Mouse (Mus musculus) adrenal gland, adult 2 months (tissue): ENCODE results near the gene Gm49368. TPM values are rescaled to one million over a fixed set of nuclear protein-coding genes. Genes with fewer than 3 reads are reported as not detected.
"Not testable (repeated sequence)": the region's sequence is repeated elsewhere in the genome, so short reads cannot be mapped to it uniquely, and the experiment has no call there.

Experiments used
- DNase-seq: peaks from one replicate; pipeline ENCODE4 v3.0.0; 2021
- long read RNA-seq: library from polyadenylated mRNA; stranded (forward); transcript quantifications from one replicate; pipeline ENCODE4 v2.0.0, GENCODE M21; 2021
- polyA plus RNA-seq: library from polyadenylated mRNA; depleted of rRNA; stranded (reverse); fragments of >200 nt; gene quantifications from 2 replicates; pipeline ENCODE4 v1.2.3, GENCODE M21; 2012; rRNA removed
- total RNA-seq, 2 experiments: library from RNA; stranded (reverse); gene quantifications; 2 replicates each; pipeline ENCODE4 v1.2.3; 2021

The Gm49368 gene
- not detected for total RNA-seq
- not detected in 2 replicates for polyA plus RNA-seq
- long read RNA-seq: 0 reads

- no peak for DNase-seq
Observed at GRCm38 (mm10) chr7:128062456-128062855, at the start of gene Gm49368, which contains the start of gene Itgam. TSS of gene Gm49368 (plus strand) at chr7:128062683. TSS of gene Itgam (plus strand) at chr7:128062640.

GRCm38 (mm10) chr7:128013116-128013515 lies 49.4 kb upstream of the Gm49368 start:
- DNase-seq: no peak

GRCm38 (mm10) chr7:128016134-128016533 lies 46.3 kb upstream of the Gm49368 start:
- DNase-seq: not testable (repeated sequence)

GRCm38 (mm10) chr7:128016650-128017049 lies 45.8 kb upstream of the Gm49368 start:
- DNase-seq: no peak

- no peak for DNase-seq
Observed at GRCm38 (mm10) chr7:128018275-128018674, 44.2 kb upstream of the Gm49368 start.

- no peak for DNase-seq
Observed at GRCm38 (mm10) chr7:128019187-128019586, 43.3 kb upstream of the Gm49368 start.

GRCm38 (mm10) chr7:128022974-128023373 lies 39.5 kb upstream of the Gm49368 start:
- DNase-seq: no peak

GRCm38 (mm10) chr7:128023565-128023964 lies 38.9 kb upstream of the Gm49368 start:
- no peak for DNase-seq

GRCm38 (mm10) chr7:128024364-128024763 lies 38.1 kb upstream of the Gm49368 start:
- DNase-seq: no peak

- peak; percentile 25 for DNase-seq
Observed at GRCm38 (mm10) chr7:128024932-128025331, 37.6 kb upstream of the Gm49368 start.

- no peak for DNase-seq
Observed at GRCm38 (mm10) chr7:128025381-128025780, 37.1 kb upstream of the Gm49368 start.

- DNase-seq: no peak
Observed at GRCm38 (mm10) chr7:128031403-128031976, 31.0 kb upstream of the Gm49368 start.

GRCm38 (mm10) chr7:128032290-128032988 lies 30.0 kb upstream of the Gm49368 start:
- DNase-seq: peak; percentile 5

GRCm38 (mm10) chr7:128032989-128033293 lies 29.5 kb upstream of the Gm49368 start:
- DNase-seq: no peak

GRCm38 (mm10) chr7:128033616-128034015 lies 28.9 kb upstream of the Gm49368 start:
- DNase-seq: no peak

- not testable (repeated sequence) for DNase-seq
Observed at GRCm38 (mm10) chr7:128042161-128042820, 20.2 kb upstream of the Gm49368 start.

GRCm38 (mm10) chr7:128044142-128044785 lies 18.2 kb upstream of the Gm49368 start:
- DNase-seq: no peak

- DNase-seq: no peak
Observed at GRCm38 (mm10) chr7:128045640-128046039, 16.8 kb upstream of the Gm49368 start.

GRCm38 (mm10) chr7:128048819-128049218 lies 13.7 kb upstream of the Gm49368 start:
- DNase-seq: no peak

- DNase-seq: no peak
Observed at GRCm38 (mm10) chr7:128049254-128049653, 13.2 kb upstream of the Gm49368 start.

GRCm38 (mm10) chr7:128050739-128051138 lies 11.7 kb upstream of the Gm49368 start:
- DNase-seq: no peak

- DNase-seq: no peak
Observed at GRCm38 (mm10) chr7:128053061-128053460, 9.4 kb upstream of the Gm49368 start.
